Mouse (Mus musculus) R1 (cell line): Measurements from ENCODE around the gene Agmat.

Experiments used
- DNase-seq: peaks from one replicate; pipeline ENCODE4 v3.0.0-alpha.2; 2018; ENCODE audit warnings: low read depth, low spot score

Agmat gene

DNA sequence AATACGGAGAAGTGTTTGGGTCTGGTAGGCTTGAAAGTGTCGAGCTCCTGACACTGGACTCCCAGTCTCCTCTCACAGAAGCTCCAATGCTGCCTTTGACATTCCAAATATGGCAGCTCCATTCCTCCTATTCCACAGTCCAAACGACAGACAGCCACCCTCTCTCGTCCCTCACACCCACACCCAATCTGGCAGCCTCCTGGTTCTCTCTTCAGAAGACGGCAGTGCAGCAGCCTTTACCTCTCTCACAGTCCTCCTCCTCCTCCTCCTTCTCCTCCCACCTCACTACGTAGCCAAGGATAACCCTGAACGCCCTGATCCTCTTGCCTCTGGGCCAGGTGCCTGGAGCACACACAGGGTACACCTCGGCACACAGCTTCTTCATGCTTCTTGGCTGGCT, 33.4 kb downstream of the Agmat start:
- no peak for DNase-seq

DNA sequence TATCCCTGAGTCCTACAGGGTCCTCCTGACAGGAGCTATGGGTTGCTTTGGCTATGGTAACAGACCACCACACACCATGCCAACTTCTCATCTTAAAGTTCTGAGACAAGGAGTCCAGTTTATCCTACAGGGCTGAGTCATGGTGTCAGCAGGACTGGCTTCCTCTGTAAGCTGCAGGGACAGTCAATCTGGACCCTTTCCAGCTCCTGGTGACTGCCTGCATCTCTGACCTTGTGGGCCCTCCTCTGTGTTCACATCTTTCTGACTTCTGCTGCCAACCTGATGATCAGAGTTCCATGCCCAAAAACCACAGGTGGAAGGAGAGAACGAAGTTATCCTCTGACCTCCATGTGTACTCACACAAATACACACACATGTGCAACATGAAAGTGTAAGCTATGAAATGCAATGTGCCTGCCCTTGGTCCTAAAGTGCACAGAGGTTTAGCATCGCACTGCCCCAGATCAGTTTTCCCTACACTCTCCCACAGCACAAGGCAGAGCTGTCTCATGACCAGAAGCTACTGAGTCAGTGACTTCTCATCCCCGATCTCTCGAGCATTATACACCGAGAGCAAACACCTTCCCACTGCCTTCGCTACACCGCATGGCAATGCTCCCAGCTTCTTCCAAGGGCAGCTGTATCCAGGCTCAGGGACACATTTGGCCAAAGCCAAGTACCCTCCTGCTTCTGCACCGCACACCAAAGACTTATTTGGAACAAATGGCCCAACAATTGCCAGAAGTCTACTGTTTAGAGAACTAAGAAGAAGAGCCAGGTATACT, 34.9 kb downstream of the Agmat start:
- DNase-seq, result no peak

DNA sequence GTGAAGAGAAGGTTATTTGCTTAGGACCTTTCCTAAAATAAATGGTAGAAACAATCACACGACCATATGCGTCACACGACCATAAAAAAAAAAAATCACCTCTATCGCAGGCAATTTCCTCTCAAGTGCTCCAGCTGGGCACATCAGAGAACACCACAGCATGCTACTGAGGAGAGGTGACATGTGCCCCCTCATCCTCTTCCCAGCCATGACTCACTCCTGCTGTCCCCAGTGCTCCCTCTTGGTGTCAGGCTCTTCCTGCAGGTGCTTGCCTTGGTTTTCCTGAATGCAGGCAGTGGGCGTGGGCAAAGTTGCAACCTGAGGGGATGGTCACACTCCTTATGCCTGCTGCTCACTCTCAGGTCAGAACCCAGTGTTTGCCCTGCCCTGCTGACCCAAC, 38.4 kb downstream of the Agmat start:
- no peak for DNase-seq

DNA sequence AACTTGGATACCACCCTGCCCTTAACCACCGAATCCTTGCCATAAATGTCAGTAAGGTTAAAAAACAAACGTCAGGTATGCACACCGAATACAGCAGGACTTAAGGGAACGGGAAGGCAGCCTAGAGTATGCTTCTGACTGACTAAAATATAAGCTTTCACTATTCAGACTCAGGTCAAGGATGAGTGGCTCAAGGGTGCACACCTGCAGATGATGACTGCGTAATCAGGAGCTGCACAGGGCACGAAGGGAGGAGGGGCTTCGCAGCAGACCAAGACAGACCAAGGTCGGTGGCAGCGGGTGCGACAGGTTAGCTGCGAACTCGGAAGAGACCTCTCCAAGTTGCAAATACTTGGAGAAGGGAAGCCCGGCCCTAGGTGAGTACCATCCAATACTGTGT, 39.7 kb downstream of the Agmat start:
- no peak for DNase-seq

DNA sequence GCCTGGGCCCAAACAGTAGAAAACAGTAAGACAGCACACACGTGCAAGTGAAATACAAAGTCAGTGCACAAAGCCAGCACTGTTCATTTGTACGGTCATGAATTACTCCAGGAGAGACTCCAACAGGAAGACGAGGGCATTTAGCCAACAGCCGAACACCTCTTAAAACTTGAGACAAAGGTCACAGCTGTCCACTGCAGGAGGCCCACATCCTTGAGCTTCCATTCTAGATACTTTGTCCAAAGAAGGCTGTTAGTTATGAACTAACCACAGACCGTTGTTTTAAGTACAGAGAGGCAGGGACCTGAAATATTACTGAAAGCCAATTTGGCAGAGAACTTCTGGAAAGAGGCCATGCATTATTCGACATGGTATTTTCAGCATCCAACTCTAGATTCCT, 40.6 kb downstream of the Agmat start:
- DNase-seq, result no peak

DNA sequence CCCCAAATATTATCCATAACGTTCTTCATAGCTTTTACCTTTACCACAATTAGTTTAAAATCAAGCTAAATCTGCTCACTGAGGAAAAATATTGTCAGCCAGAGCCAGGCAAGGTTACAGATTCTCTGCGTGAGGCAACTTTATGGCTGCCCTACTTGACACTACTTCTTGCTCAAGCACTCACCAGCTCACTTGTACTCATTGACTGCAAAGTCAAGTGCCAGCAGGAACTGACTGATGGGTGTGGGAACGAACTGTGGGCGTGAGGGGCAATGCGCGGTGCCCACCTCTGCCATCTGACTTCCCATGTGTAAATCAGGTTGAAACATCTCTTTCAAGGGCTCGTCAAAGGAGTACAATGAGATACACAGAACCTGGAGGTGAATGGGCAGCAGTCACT, 41.0 kb downstream of the Agmat start:
- no peak for DNase-seq

DNA sequence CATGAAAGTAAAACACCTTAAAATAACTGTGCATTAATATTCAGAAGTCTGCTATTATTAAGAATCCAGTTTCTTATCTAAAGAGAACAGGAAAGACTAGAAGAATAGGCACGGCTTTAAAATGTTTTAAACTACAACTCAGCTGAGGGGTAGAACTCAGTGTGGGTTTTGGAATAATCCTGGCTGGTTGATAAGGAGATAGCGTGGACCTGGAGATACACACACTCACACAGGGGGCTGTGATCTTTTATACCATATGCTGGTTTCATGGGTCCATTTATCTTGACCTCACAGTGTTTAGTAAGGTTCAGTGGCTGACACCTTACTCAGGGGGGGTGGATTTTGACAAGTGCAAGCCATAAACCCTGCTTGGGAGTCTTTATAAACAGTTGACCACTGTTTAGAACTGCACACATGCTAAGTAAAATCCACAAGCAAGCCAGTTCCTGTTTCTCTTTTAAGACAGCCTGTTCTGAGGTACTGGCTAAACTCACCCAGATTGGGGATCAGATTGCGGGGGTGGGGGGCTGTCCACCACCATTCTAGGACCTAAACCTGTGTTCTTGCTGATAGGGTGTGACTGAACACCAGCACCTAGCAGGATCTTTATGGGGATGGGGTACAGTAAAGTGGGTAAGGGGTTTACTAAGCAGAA, 43.2 kb downstream of the Agmat start:
- DNase-seq, result no peak

DNA sequence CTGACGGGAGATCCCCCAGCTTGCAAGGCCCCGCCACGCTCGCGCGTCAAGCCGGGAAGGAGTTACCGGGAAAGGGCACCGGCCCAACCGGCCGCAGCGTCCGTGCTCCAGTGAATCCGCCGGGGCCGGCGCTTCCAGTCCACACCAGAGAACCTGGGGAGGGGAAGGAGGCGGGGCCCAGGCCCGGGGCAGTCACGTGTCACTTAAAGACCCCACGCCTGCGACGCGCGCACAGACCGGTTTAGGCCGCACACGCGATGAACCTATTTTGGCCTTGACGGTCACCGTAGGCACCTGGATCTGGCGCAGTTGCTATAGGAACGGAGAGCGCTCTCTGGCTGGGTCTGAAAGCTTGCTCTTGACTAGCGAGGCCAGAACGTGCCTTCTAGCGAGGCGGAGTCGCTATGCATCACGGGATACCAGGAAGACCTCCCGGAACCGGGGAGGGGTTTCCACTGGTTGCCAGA, 44.1 kb downstream of the Agmat start, which contains the start of gene Dnajc16:
TSS of gene Dnajc16 (minus strand) at position 408 of the 467 bp plus-strand sequence.
- peak; percentile 100 for DNase-seq

DNA sequence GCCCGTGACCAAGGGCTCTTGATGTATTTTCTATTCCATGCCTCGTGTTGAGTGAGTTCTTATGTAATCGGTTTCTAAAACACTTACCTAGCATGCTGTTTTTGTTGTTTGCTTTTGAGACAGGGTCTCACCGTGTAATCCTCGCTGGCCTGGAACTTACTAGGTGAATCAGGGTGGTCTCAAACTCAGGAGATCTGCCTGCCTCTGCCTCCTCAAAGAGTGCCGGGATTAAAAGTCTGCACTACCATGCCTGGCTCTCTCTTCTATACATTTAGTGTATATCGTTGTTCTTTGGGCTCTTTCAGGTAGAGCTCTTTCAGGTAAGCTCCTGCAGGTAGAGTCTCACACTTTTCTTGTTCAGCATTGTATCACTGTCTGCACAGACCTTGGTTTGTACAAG, 45.0 kb downstream of the Agmat start:
- no peak for DNase-seq

DNA sequence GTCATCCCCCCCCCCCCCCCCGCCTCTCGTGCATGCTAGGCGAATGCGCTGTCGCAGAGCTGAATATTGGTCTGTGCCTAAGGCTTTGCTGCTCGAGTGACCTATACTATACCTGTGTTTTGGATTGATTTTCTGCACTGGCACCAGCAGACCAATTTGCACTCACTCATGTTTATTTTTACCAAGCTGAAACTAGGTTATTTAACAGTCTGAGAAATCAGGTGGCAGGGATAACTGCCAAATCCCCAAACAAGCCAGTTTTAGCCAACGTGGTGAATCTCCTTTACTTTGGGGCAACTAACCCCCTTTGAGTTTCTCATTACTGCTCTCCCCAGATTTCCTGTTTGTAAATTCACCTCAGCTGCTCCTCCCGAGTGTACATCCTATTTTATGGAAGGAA, 45.5 kb downstream of the Agmat start:
- DNase-seq, result no peak

DNA sequence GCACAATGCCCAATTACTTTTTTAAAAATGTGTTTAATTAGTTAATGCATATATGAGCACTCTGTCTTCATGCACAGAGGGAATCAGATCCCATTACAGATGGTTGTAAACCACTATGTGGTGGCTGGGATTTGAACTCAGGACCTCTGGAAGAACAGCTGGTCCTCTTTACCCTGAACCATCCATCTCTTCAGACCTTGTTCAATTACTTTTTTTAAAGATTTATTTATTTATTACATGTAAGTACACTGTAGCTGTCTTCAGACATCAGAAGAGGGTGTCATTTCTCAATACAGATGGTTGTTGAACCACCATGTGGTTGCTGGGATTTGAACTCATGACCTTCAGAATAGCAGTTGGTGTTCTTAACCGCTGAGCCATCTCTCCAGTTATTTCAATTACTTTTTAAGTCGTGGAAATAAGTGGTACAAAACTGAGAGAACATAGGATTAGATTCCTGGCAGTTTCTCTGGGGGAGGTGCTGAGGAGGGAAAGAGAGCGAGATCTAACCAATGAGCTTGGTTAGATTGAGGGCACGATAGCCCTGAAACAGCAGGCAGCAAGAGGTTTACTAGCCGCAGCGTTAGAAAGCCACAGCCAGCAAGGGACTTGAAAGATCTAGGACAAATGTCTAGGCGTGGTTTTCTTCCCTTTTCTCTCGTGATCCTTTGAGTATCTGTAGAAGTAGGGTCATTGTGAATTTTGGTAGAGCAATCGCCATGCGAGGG, 46.2 kb downstream of the Agmat start:
- no peak for DNase-seq

DNA sequence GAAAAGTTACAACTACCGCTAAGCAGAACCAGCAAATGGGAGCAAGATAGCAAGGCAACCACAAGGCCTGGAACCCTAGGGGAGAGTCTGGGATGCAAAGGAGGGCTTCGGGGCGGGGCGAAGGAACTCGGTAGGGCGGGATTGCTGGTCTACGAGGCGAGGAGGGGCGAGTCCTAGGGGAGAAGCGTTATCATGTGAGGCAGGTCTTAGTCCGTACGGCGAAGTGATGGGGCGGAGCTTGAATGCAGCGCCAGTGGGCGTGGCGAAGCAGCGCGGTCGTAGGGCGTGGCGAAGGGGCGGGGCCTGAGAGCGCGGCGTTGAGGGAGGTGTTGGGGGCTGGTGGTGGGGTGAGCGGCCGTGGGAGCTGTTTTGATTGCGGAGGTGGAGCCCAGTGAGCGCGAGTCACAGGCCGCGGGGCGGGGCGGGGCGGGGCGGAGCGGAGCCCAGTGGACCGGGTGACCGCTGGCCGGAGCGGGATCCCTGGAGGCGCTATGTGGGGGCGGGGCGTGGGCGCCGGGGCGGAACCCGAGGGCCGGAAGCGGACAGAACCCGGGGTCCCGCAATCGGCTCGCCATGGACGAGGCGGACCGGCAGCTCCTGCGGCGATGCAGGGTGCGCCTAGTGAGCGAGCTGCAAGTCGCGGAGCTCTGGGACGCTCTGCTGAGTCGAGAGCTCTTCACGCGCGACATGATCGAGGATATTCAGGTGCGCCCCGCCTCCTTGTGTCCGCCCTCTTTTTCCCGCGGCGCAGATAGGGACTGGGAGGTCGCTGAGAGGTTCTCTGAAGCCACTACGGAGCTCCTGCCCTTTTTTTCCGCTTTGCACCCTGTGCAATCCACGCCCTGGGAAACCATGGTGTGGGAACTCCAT, 47.0 kb downstream of the Agmat start, which contains the start of gene Casp9:
TSS of gene Casp9 (plus strand) at position 331 of the 870 bp plus-strand sequence.
- peak; percentile 99 for DNase-seq

DNA sequence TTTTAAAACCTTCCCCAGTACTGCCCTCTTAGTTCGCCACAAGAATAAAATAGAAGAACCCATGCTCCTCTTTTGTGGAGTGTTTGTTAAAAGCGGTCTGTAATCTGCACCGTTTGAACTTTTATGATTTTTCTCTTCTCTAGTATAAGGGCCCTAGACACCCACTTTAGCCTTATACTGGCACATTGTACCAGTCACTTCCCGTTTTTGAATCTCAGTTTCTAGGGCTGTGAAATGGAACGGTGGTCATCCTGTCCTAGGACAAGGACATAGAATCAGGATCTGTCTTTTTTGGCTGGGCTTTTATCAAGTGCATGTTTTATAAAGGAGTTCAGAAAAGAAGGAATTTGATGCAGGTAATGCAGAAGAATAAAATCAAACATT, 47.7 kb downstream of the Agmat start:
- DNase-seq, result no peak

DNA sequence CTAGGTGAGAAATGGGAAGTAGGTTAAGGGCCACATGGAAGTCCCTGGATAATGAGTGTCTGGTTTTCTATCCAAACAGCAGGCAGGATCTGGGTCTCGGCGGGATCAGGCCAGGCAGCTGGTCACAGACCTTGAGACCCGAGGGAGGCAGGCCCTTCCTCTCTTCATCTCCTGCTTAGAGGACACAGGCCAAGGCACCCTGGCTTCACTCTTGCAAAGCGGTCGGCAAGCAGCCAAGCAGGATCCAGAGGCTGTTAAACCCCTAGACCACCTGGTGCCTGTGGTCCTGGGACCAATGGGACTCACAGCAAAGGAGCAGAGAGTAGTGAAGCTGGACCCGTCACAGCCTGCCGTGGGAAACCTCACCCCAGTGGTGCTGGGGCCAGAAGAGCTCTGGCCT, 49.9 kb downstream of the Agmat start:
- DNase-seq, result no peak

DNA sequence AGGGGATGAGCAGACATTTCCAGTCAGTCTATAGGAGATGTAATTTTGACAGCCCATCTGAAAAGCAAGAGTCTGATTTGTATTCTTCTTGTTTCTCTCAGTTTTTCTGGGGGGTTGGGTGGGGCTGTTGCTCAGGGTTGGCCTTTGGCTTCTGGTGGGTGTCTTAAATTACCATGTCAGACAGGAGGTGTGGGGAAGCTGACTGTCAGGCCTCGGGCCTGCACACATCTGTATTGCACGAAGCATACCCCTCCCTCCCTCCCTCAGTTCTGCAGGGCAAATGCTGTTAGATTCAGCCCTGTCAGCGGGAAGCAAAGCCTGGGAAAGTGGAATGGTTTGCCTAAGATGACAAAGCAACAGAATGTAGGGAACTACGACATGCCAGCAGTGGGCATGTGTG, 50.5 kb downstream of the Agmat start:
- DNase-seq, result no peak

DNA sequence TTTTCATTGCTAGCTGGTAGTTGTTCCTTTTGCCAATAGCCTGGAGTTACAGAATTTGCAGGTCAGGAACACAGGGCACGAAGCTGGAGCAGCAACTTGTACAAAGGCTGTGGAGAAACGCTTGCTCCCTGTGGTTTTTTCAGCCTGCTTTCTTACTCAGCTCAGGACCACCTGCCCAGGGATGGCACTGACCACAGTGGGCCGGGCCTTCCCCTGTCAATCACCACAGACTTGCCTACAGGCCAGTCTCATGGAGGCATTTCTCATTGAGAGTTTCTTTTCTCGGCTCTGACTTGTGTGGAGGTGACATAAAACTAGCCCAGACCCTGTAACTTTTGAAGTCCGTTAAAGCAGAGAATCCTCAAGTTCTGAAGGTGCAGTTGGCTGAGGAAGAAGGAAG, 51.1 kb downstream of the Agmat start:
- no peak for DNase-seq

DNA sequence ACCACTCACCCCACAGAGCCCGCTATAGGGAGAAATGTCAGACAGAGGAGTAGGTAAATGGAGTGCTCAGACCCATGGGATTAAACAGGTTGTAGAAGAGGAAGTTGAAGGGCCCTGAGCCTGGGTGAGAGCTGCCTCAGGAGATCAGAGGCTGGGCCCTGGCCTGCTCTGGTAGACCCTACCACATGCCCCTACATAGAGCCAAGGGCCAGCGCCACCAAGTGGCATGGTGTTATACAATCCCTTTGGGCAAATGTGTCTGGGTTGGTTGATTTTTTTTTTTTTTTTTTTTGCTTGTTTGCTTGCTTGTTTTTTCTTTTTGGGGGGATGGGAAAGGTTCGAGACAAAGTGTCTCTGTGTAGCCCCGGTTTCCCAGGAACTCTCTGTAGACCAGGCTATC, 57.6 kb downstream of the Agmat start:
- DNase-seq, result no peak

DNA sequence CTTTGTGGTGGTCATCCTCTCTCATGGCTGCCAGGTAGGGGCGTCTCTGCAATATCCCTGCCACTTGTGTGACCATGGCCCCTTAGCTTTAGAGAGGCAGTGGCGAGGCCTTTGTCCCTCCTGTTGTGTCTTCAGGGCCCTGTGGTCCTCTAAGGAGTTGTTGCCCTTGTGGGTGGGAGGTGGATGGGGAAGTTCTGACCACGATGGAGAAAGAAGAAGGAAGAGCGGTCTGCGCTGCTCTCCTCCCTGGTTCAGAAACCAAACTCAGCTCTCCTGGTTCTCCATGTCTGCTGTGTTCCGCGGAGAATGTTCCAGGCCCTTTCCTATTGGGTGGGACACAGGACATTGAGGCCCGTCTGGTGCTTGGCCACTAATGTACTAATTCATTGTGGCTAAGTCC, 59.4 kb downstream of the Agmat start:
- no peak for DNase-seq
